Comparison of ENCODE assay signal across 29 mouse cellular contexts in genomic region chr6:57272517-57272916, GRCm38 (mm10). TPM values are rescaled to one million over a fixed set of nuclear protein-coding genes. Genes with fewer than 3 reads are reported as not detected.
"Had no signal": no experiment of that assay in that cellular context is flagged by ENCODE, and none has a peak within 500 bp of the region (broad histone marks: within the 10 kb centered on the region; RNA-seq: fewer than 3 reads in every experiment).

No protein-coding gene starts in this region.

- H3K36me3 ChIP-seq: limb, embryonic 12.5 days; limb, embryonic 15.5 days; midbrain, embryonic 10.5 days; midbrain, embryonic 13.5 days; neural tube, embryonic 12.5 days; neural tube, embryonic 15.5 days; stomach, embryonic 15.5 days had no signal

- ATAC-seq: liver, postnatal 0 days; lung, postnatal 0 days; midbrain, embryonic 13.5 days had no signal

- H3K9ac ChIP-seq: limb, embryonic 12.5 days; limb, embryonic 15.5 days; liver, embryonic 14.5 days; liver, postnatal 0 days; lung, embryonic 14.5 days; midbrain, embryonic 13.5 days; neural tube, embryonic 12.5 days; neural tube, embryonic 15.5 days; stomach, embryonic 15.5 days had no signal

- H3K27me3 ChIP-seq: limb, embryonic 12.5 days; limb, embryonic 15.5 days; megakaryocyte, embryonic 14.5 days; midbrain, embryonic 13.5 days; neural tube, embryonic 12.5 days; neural tube, embryonic 15.5 days; stomach, embryonic 15.5 days had no signal

- H3K9me3 ChIP-seq: limb, embryonic 12.5 days; limb, embryonic 15.5 days; megakaryocyte, embryonic 14.5 days; midbrain, embryonic 10.5 days; midbrain, embryonic 13.5 days; neural tube, embryonic 12.5 days; neural tube, embryonic 15.5 days; stomach, embryonic 15.5 days had no signal

- DNase-seq: kidney, adult 9 months; kidney, postnatal 14 days; kidney, postnatal 4 days; left cerebral cortex, postnatal 4 days; liver, postnatal 0 days; lung, embryonic 14.5 days; right cerebral cortex, adult 18-20 months; right cerebral cortex, postnatal 25 days; spleen, adult 18-20 months; thymus, postnatal 25 days had no signal

- H3K4me3 ChIP-seq: limb, embryonic 12.5 days; limb, embryonic 15.5 days; megakaryocyte, embryonic 14.5 days; midbrain, embryonic 10.5 days; midbrain, embryonic 13.5 days; neural tube, embryonic 12.5 days; neural tube, embryonic 15.5 days; stomach, embryonic 15.5 days had no signal

- H3K27ac ChIP-seq: limb, embryonic 12.5 days; limb, embryonic 15.5 days; liver, embryonic 14.5 days; macrophage; midbrain, embryonic 10.5 days; midbrain, embryonic 13.5 days; neural tube, embryonic 12.5 days; neural tube, embryonic 15.5 days; stomach, embryonic 15.5 days had no signal

- H3K4me2 ChIP-seq: limb, embryonic 12.5 days; limb, embryonic 15.5 days; liver, embryonic 11.5 days; lung, embryonic 14.5 days; midbrain, embryonic 13.5 days; neural tube, embryonic 12.5 days; neural tube, embryonic 15.5 days; stomach, embryonic 15.5 days had no signal

- H3K4me1 ChIP-seq: limb, embryonic 15.5 days; megakaryocyte, embryonic 14.5 days; midbrain, embryonic 10.5 days; midbrain, embryonic 13.5 days; neural tube, embryonic 12.5 days; neural tube, embryonic 15.5 days; stomach, embryonic 15.5 days had no signal

RNA-seq across cellular contexts. Expression of gene Vmn1r15, which starts 14.8 kb away (rescaled TPM):
- total RNA-seq: layer of hippocampus, adult 18-20 months; layer of hippocampus, postnatal 14 days; left cerebral cortex, adult 8-10 months; left cerebral cortex, postnatal 14 days; left cerebral cortex, postnatal 4 days; midbrain, postnatal 0 days had no signal
- polyA plus RNA-seq: kidney, embryonic 16.5 days; limb, embryonic 12.5 days; limb, embryonic 15.5 days; liver, embryonic 11.5 days; liver, embryonic 14.5 days; liver, postnatal 0 days; lung, embryonic 14.5 days; lung, postnatal 0 days; macrophage; midbrain, embryonic 10.5 days; midbrain, embryonic 13.5 days; midbrain, postnatal 0 days; neural tube, embryonic 12.5 days; neural tube, embryonic 15.5 days; stomach, embryonic 15.5 days; thymus, postnatal 0 days had no signal

RNA-seq across cellular contexts. Expression of gene Vmn1r14, which starts 41.0 kb away (rescaled TPM):
- total RNA-seq: layer of hippocampus, adult 18-20 months; layer of hippocampus, postnatal 14 days; left cerebral cortex, adult 8-10 months; left cerebral cortex, postnatal 14 days; left cerebral cortex, postnatal 4 days; midbrain, postnatal 0 days had no signal
- polyA plus RNA-seq: kidney, embryonic 16.5 days; limb, embryonic 12.5 days; limb, embryonic 15.5 days; liver, embryonic 11.5 days; liver, embryonic 14.5 days; liver, postnatal 0 days; lung, embryonic 14.5 days; lung, postnatal 0 days; macrophage; midbrain, embryonic 10.5 days; midbrain, embryonic 13.5 days; midbrain, postnatal 0 days; neural tube, embryonic 12.5 days; neural tube, embryonic 15.5 days; stomach, embryonic 15.5 days; thymus, postnatal 0 days had no signal

RNA-seq across cellular contexts. Expression of gene Vmn1r16, which starts 56.8 kb away (rescaled TPM):
- total RNA-seq: layer of hippocampus, adult 18-20 months; layer of hippocampus, postnatal 14 days; left cerebral cortex, adult 8-10 months; left cerebral cortex, postnatal 14 days; left cerebral cortex, postnatal 4 days; midbrain, postnatal 0 days had no signal
- polyA plus RNA-seq: kidney, embryonic 16.5 days; limb, embryonic 12.5 days; limb, embryonic 15.5 days; liver, embryonic 11.5 days; liver, embryonic 14.5 days; liver, postnatal 0 days; lung, embryonic 14.5 days; lung, postnatal 0 days; macrophage; midbrain, embryonic 10.5 days; midbrain, embryonic 13.5 days; midbrain, postnatal 0 days; neural tube, embryonic 12.5 days; neural tube, embryonic 15.5 days; stomach, embryonic 15.5 days; thymus, postnatal 0 days had no signal
